In the genomic region with DNA sequence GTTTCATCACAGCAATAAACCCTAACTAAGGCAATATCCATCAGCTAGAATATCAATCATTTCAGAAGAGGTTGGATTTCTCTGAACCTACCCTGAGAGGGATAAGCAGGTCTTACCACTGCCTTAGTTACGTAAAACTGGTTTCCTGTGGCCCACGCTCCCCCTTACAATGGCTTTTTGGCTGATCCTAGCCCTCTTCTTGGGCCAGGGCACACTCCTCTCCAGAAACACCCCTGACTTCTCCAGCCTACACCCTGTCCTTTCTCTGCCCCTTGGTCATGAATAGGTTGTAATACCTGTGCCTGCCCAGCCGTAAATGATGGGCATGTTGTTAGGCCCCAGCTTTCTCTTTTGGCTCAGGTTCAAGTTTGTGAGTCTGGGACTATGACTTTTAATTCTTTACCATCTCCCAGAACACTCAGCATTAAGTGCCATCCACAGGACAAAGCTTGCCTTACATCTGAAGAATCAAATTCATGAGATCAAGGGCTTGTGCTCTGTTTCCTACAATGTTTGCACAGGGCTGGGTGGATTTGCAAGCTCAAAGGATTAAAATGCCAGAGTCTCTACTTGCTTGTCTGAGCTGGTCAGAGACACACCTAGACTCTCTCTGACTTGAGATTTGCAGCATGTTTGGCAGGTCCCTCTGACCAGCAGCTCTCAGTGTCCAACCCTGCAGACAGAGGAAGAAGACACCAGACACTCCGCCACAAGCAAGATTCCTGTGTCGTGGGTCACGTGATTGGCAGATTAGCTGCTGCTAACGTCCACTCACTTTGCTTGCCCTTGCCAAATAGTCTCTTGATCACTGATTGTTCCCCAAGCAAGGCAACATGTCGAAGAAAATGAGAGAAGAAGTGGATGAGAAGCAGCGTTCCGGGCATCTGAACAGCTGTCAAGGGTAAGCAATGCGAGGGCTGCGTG, we compare ENCODE assay signal across 11 mouse cellular contexts. TPM values are rescaled to one million over a fixed set of nuclear protein-coding genes. Genes with fewer than 3 reads are reported as not detected.
A peak's percentile ranks its signal among the peaks of the same experiment; 100 is the strongest.
DNase-seq lines count a peak whose midpoint lies in the region; ATAC-seq and TF ChIP-seq lines count a peak whose summit lies in the region.
"Had no signal": no experiment of that assay in that cellular context is flagged by ENCODE, and none has a peak within 500 bp of the region (broad histone marks: within the 10 kb centered on the region; RNA-seq: fewer than 3 reads in every experiment).

No protein-coding gene starts in this region.

- 0 out of 2 replicates have a peak overlapping the region, but pooled peaks have one; percentile 3 for H3K4me2 ChIP-seq in heart, embryonic 13.5 days
- H3K4me2 ChIP-seq in liver, postnatal 0 days (ENCODE audit: low read depth, low read length), result no peak overlapping the region
- no peak overlapping the region for H3K4me2 ChIP-seq in kidney, embryonic 15.5 days
- H3K4me2 ChIP-seq in stomach, embryonic 14.5 days (replicated peaks; ENCODE audit: low read depth, low read length), result 0 out of 2 replicates have a peak overlapping the region, but pooled peaks have one; percentile 10
- H3K4me2 ChIP-seq: limb, embryonic 12.5 days had no signal

- no peak for ATAC-seq in heart, embryonic 13.5 days (ENCODE audit: extremely low read depth, insufficient number of reproducible peaks, low FRiP score, low TSS enrichment)
- no peak for ATAC-seq in liver, postnatal 0 days
- ATAC-seq in kidney, embryonic 15.5 days (replicated peaks; ENCODE audit: low FRiP score), result no peak
- peak; percentile 80; the same call in 1 of the 2 replicates for ATAC-seq in stomach, embryonic 14.5 days (ENCODE audit: insufficient number of reproducible peaks, insufficient read depth, low FRiP score, low read depth)
- ATAC-seq: activated CD4-positive, CD25-positive, alpha-beta regulatory T cell, adult 4 months; forebrain, embryonic 14.5 days had no signal

- intact Hi-C loops in heart, postnatal 36 days (cut with DNase I), result no loop called here
- intact Hi-C loops in heart, postnatal 10 days (cut with DNase I), result no loop called here

- DNase-seq in heart, postnatal 36 days, result no peak
- peak; percentile 70 for DNase-seq in liver, adult 2 months (ENCODE audit: extremely low read depth, low read depth, low spot score)
- DNase-seq in liver, postnatal 0 days, result no peak
- no peak for DNase-seq in heart, adult 8-10 months (ENCODE audit: low spot score)
- DNase-seq in heart, postnatal 10 days, result no peak

- TF ChIP-seq CTCF in liver, adult 2 months (IDR thresholded peaks at IDR 0.05; ENCODE audit: low read depth, low read length), result no peak
- TF ChIP-seq CTCF in liver, postnatal 0 days (IDR thresholded peaks at IDR 0.05; ENCODE audit: low read depth), result no peak

- H3K4me3 ChIP-seq in heart, embryonic 13.5 days, result no peak overlapping the region
- no peak overlapping the region for H3K4me3 ChIP-seq in liver, adult 2 months (ENCODE audit: insufficient read depth, low read depth, low read length)
- no peak overlapping the region for H3K4me3 ChIP-seq in liver, postnatal 0 days (ENCODE audit: low read depth, low read length)
- no peak overlapping the region for H3K4me3 ChIP-seq in kidney, embryonic 15.5 days (replicated peaks)
- no peak overlapping the region for H3K4me3 ChIP-seq in stomach, embryonic 14.5 days (ENCODE audit: low read depth, low read length)
- H3K4me3 ChIP-seq: limb, embryonic 12.5 days had no signal

- no peaks in the 10 kb centered on the region for H3K79me2 ChIP-seq in liver, adult 2 months (ENCODE audit: control insufficient read depth, insufficient read depth, low read length)

- H3K9ac ChIP-seq in heart, embryonic 13.5 days, result no peak overlapping the region
- H3K9ac ChIP-seq in liver, adult 2 months (ENCODE audit: low read depth, low read length), result peak overlapping the region; percentile 28; the same call in 1 of the 2 replicates
- no peak overlapping the region for H3K9ac ChIP-seq in liver, postnatal 0 days (replicated peaks)
- no peak overlapping the region for H3K9ac ChIP-seq in kidney, embryonic 15.5 days
- H3K9ac ChIP-seq in stomach, embryonic 14.5 days (replicated peaks; ENCODE audit: low read depth, low read length), result no peak overlapping the region
- H3K9ac ChIP-seq: limb, embryonic 12.5 days had no signal

- TF ChIP-seq POLR2A in liver, adult 2 months (IDR thresholded peaks at IDR 0.05; ENCODE audit: extremely low read depth, insufficient read depth, low read length), result no peak

- H3K9me3 ChIP-seq in heart, embryonic 13.5 days, result no peaks in the 10 kb centered on the region
- H3K9me3 ChIP-seq in liver, postnatal 0 days (ENCODE audit: low read length), result no peaks in the 10 kb centered on the region
- no peaks in the 10 kb centered on the region for H3K9me3 ChIP-seq in kidney, embryonic 15.5 days (replicated peaks)
- H3K9me3 ChIP-seq in stomach, embryonic 14.5 days (ENCODE audit: control insufficient read depth, low read depth, low read length), result no peaks in the 10 kb centered on the region
- H3K9me3 ChIP-seq: limb, embryonic 12.5 days had no signal

- no peak for TF ChIP-seq EP300 in liver, postnatal 0 days (IDR thresholded peaks at IDR 0.05; ENCODE audit: low read depth)

- peaks cover 14% of the 10 kb centered on the region for H3K27me3 ChIP-seq in heart, embryonic 13.5 days (replicated peaks)
- no peaks in the 10 kb centered on the region for H3K27me3 ChIP-seq in liver, adult 2 months (ENCODE audit: control insufficient read depth, insufficient read depth, low read length)
- H3K27me3 ChIP-seq in liver, postnatal 0 days (ENCODE audit: insufficient read depth, low read length), result no peaks in the 10 kb centered on the region
- H3K27me3 ChIP-seq in kidney, embryonic 15.5 days, result no peaks in the 10 kb centered on the region
- H3K27me3 ChIP-seq in stomach, embryonic 14.5 days (ENCODE audit: control insufficient read depth, insufficient read depth, low read length), result no peaks in the 10 kb centered on the region

- 48% methylated on average over 12 of the region's 12 CpGs for WGBS in heart, embryonic 13.5 days
- 47% methylated on average over 12 of the region's 12 CpGs for WGBS in liver, adult 2 months
- 46% methylated on average over 12 of the region's 12 CpGs for WGBS in liver, postnatal 0 days (ENCODE audit: insufficient replicate concordance)
- 54% methylated on average over 12 of the region's 12 CpGs for WGBS in kidney, embryonic 15.5 days
- WGBS in stomach, embryonic 14.5 days, result 37% methylated on average over 12 of the region's 12 CpGs

- peak overlapping the region; percentile 24; the same call in 1 of the 2 replicates for H3K27ac ChIP-seq in heart, embryonic 13.5 days (replicated peaks)
- peak overlapping the region; percentile 25 for H3K27ac ChIP-seq in liver, adult 2 months (replicated peaks; ENCODE audit: insufficient read depth, low read depth, low read length)
- H3K27ac ChIP-seq in liver, postnatal 0 days (ENCODE audit: low read depth), result no peak overlapping the region
- peak overlapping the region; percentile 38; the same call in 1 of the 2 replicates for H3K27ac ChIP-seq in kidney, embryonic 15.5 days
- H3K27ac ChIP-seq in stomach, embryonic 14.5 days (ENCODE audit: low read length), result peak overlapping the region; percentile 67
- H3K27ac ChIP-seq: limb, embryonic 12.5 days had no signal

- peaks cover 43% of the 10 kb centered on the region for H3K4me1 ChIP-seq in heart, embryonic 13.5 days
- peaks cover 32% of the 10 kb centered on the region for H3K4me1 ChIP-seq in liver, adult 2 months (ENCODE audit: control insufficient read depth, insufficient read depth, low read length)
- H3K4me1 ChIP-seq in liver, postnatal 0 days (ENCODE audit: insufficient read depth), result peaks cover 23% of the 10 kb centered on the region
- H3K4me1 ChIP-seq in kidney, embryonic 15.5 days, result peaks cover 48% of the 10 kb centered on the region
- peaks cover 20% of the 10 kb centered on the region; the same call in 1 of the 2 replicates for H3K4me1 ChIP-seq in stomach, embryonic 14.5 days (ENCODE audit: control insufficient read depth, insufficient read depth, low read length)

- H3K36me3 ChIP-seq in heart, embryonic 13.5 days, result peaks cover 17% of the 10 kb centered on the region
- no peaks in the 10 kb centered on the region for H3K36me3 ChIP-seq in liver, adult 2 months (ENCODE audit: control insufficient read depth, insufficient read depth, low read length)
- H3K36me3 ChIP-seq in liver, postnatal 0 days (replicated peaks; ENCODE audit: insufficient read depth, low read length), result 0 out of 2 replicates have a peak, but pooled peaks cover 2% of the 10 kb centered on the region
- peaks cover 13% of the 10 kb centered on the region for H3K36me3 ChIP-seq in kidney, embryonic 15.5 days
- peaks cover 20% of the 10 kb centered on the region for H3K36me3 ChIP-seq in stomach, embryonic 14.5 days (ENCODE audit: control insufficient read depth, insufficient read depth, low read length)

RNA-seq across cellular contexts. Expression of a gene that starts 12.5 kb away (rescaled TPM):
- polyA plus RNA-seq in heart, embryonic 13.5 days (2015; fragmentation: Nextera tagmentation; extraction: Ambion mirVana), result 16.1 and 20.8 TPM in 2 replicates
- total RNA-seq in heart, postnatal 36 days (2021), result 10 to 100 TPM; 10.8 to 15.4 TPM
- 13.9 and 15.9 TPM in 2 replicates for total RNA-seq in liver, adult 2 months (2014; rRNA removed)
- polyA plus RNA-seq in liver, adult 2 months (2012; rRNA removed), result 23.0 and 25.7 TPM in 2 replicates
- 4.9 TPM in 2 replicates for polyA plus RNA-seq in liver, postnatal 0 days (2015; fragmentation: Nextera tagmentation; extraction: Ambion mirVana)
- 27.2 and 29.6 TPM in 2 replicates for polyA plus RNA-seq in kidney, embryonic 15.5 days (2015; fragmentation: Nextera tagmentation; extraction: Ambion mirVana)
- 27.1 and 30.8 TPM in 2 replicates for polyA plus RNA-seq in stomach, embryonic 14.5 days (2014; fragmentation: Nextera tagmentation; extraction: Ambion mirVana)
- total RNA-seq in heart, adult 8-10 months (2022), result 10 to 100 TPM in 3 of 4 experiments, 1 to 10 TPM in 1; 9.7 to 10.1 (median 10.1) TPM
- total RNA-seq in heart, postnatal 10 days (2021), result 10 to 100 TPM; 17.8 to 25.2 TPM

RNA-seq across cellular contexts. Expression of a gene that starts 14.9 kb away (rescaled TPM):
- 0.22 and 0.27 TPM in 2 replicates for polyA plus RNA-seq in heart, embryonic 13.5 days (2015; fragmentation: Nextera tagmentation; extraction: Ambion mirVana)
- total RNA-seq in heart, postnatal 36 days (2021), result under 1 TPM; 0.41 to 0.53 TPM
- 0.47 and 0.83 TPM in 2 replicates for total RNA-seq in liver, adult 2 months (2014; rRNA removed)
- polyA plus RNA-seq in liver, adult 2 months (2012; rRNA removed), result 1.5 and 2.0 TPM in 2 replicates
- 0.01 and 0.06 TPM in 2 replicates for polyA plus RNA-seq in liver, postnatal 0 days (2015; fragmentation: Nextera tagmentation; extraction: Ambion mirVana)
- polyA plus RNA-seq in kidney, embryonic 15.5 days (2015; fragmentation: Nextera tagmentation; extraction: Ambion mirVana), result 0.22 and 0.86 TPM in 2 replicates
- 0.20 and 0.41 TPM in 2 replicates for polyA plus RNA-seq in stomach, embryonic 14.5 days (2014; fragmentation: Nextera tagmentation; extraction: Ambion mirVana)
- total RNA-seq in heart, adult 8-10 months (2022), result under 1 TPM; 0.14 to 0.35 (median 0.31) TPM
- total RNA-seq in heart, postnatal 10 days (2021), result 1 to 10 TPM in 1 of 2 experiments, under 1 TPM in 1; 0.62 to 1.2 TPM

RNA-seq across cellular contexts. Expression of a gene that starts 37.8 kb away (rescaled TPM):
- polyA plus RNA-seq in heart, embryonic 13.5 days (2015; fragmentation: Nextera tagmentation; extraction: Ambion mirVana), result 15.4 and 17.8 TPM in 2 replicates
- 10 to 100 TPM; 17.7 to 21.5 TPM for total RNA-seq in heart, postnatal 36 days (2021)
- total RNA-seq in liver, adult 2 months (2014; rRNA removed), result 5.2 and 6.1 TPM in 2 replicates
- 6.6 and 9.2 TPM in 2 replicates for polyA plus RNA-seq in liver, adult 2 months (2012; rRNA removed)
- polyA plus RNA-seq in liver, postnatal 0 days (2015; fragmentation: Nextera tagmentation; extraction: Ambion mirVana), result 1.9 and 2.2 TPM in 2 replicates
- polyA plus RNA-seq in kidney, embryonic 15.5 days (2015; fragmentation: Nextera tagmentation; extraction: Ambion mirVana), result 21.2 and 23.6 TPM in 2 replicates
- 20.1 and 21.7 TPM in 2 replicates for polyA plus RNA-seq in stomach, embryonic 14.5 days (2014; fragmentation: Nextera tagmentation; extraction: Ambion mirVana)
- 10 to 100 TPM; 13.8 to 22.8 (median 17.9) TPM for total RNA-seq in heart, adult 8-10 months (2022)
- 10 to 100 TPM; 27.3 to 30.8 TPM for total RNA-seq in heart, postnatal 10 days (2021)

Comparison
In these comparisons a context has a peak if more than half of its experiments do, and no peak if none do; other contexts are left out.
1. H3K4me2 ChIP-seq: peak in heart, embryonic 13.5 days (single experiment) and stomach, embryonic 14.5 days (single experiment); none in liver, postnatal 0 days (single experiment) and kidney, embryonic 15.5 days (single experiment).